Mouse (Mus musculus) forebrain, embryonic 10.5 days (tissue): ENCODE measurements around the gene Sun1. TPM values are rescaled to one million over a fixed set of nuclear protein-coding genes. Genes with fewer than 3 reads are reported as not detected.

Source experiments
- DNase-seq: peaks from one replicate; pipeline ENCODE4 v3.0.0-alpha.2; 2017; ENCODE audit warnings: low spot score; ENCODE audit errors: extremely low spot score
- H3K27ac ChIP-seq: fragments of 300-500 bp; sonication (generic); 2 replicates; pipeline ENCODE4 v1.5.1; 2016; ENCODE audit warnings: mild to moderate bottlenecking
- H3K27me3 ChIP-seq: fragments of 300-500 bp; sonication (generic); 2 replicates; pipeline ENCODE4 v1.6.1; 2016; ENCODE audit warnings: mild to moderate bottlenecking; ENCODE audit not compliant: poor library complexity, severe bottlenecking
- H3K36me3 ChIP-seq: fragments of 300-500 bp; sonication (generic); replicated peaks from 2 replicates; pipeline ENCODE4 v1.6.1; 2016; ENCODE audit warnings: mild to moderate bottlenecking, moderate library complexity
- H3K4me1 ChIP-seq: fragments of 300-500 bp; sonication (generic); 2 replicates; pipeline ENCODE4 v1.6.1; 2016
- H3K4me3 ChIP-seq: fragments of 300-500 bp; sonication (generic); 2 replicates; pipeline ENCODE4 v1.5.1; 2016; ENCODE audit warnings: mild to moderate bottlenecking, moderate library complexity
- H3K9me3 ChIP-seq: fragments of 300-500 bp; sonication (generic); 2 replicates; pipeline ENCODE4 v1.6.1; 2016; ENCODE audit warnings: mild to moderate bottlenecking, moderate library complexity
- WGBS: fragments of 180-500 bp; shearing (Covaris S2); methylation state at CpG from one replicate; pipeline ENCODE4 v1.1.7; 2016; 5-methylcytosine and 5-hydroxymethylcytosine counted together
- polyA plus RNA-seq: library from polyadenylated mRNA; unstranded; fragments of >200 nt; fragmentation: Nextera tagmentation; extraction: Ambion mirVana; gene quantifications from 2 replicates; pipeline ENCODE4 v1.2.1, GENCODE M21; 2016

The Sun1 gene
- polyA plus RNA-seq, result 52.9 and 53.8 TPM in 2 replicates

DNA sequence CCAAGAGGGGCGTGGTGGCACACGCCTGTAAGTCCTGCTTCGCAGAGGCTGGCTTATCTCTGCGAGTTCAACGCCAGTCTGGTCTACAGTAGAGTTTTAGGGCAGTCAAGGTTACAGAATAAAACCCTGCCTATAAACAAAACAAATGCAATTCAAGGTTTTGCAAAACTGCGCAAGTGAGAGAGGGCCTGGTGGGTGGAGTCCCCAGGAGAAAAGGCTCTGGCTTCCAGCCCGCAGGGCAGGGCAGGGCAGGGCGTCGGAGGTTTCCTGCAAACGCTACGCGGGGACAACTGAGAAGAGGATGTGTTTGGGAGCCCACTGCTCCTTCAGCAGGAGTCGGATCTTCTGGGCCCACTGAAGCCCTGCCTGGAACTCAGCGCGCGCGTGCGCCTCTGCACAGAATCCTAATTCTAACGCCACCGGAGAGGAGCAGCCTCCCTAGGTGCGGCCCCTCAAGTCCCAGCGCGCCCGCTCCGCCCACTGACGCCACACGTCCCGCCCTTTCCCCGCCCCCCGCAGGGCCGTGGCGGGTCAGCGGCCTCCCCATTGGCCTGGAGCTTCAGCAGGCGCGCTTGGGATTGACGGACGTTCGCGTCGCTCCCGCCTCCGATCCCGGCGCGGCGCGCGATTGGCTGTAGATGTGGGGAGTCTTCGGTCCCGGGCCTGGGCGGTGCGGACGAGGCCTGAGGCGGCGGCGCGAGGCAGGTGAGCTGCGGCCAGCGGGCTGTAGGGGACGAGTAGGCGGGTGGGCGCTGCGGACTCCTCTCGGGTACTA, at the start of gene Sun1:
Gene Sun1, plus strand, starts transcription at position 643 of the 775 bp plus-strand sequence.
- H3K9me3 ChIP-seq, result no peaks in the 10 kb centered on the region
- peak within 1 kb of the TSS; percentile 92 for H3K27ac ChIP-seq
- peak; percentile 97 for DNase-seq
- no peaks in the 10 kb centered on the region for H3K27me3 ChIP-seq
- H3K4me3 ChIP-seq, result peak within 1 kb of the TSS; percentile 97
- WGBS, result under 1% methylated on average over 64 of the region's 64 CpGs
- peaks cover 32% of the 10 kb centered on the region for H3K4me1 ChIP-seq
- H3K36me3 ChIP-seq, result peaks cover 9% of the 10 kb centered on the region

DNA sequence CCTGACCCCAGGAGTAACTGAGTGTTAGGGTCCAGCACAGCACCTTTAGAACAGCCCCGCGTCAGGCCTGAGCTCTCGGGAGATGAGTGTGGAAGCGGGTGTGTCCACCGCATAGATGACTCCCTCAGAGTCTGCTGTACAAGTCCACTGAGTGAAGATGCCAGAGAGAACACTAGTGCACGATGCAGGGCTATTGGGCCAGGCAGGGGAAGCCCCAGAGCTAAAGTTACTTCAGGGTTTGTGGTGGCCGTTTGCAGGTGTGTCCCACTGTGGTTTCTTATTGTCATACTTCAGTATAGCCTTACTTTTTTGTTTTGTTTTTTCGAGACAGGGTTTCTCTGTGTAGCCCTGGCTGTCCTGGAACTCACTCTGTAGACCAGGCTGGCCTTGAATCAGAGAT, 39.5 kb upstream of the Sun1 start:
- Histone ChIP-seq H3K27me3 (no peaks in the 10 kb centered on the region), H3K4me1 (no peaks in the 10 kb centered on the region), H3K36me3 (peaks cover 87% of the 10 kb centered on the region), H3K27ac (no peak overlapping the region), H3K9me3 (no peaks in the 10 kb centered on the region), H3K4me3 (no peak overlapping the region)
- WGBS, result 89% methylated on average over 8 of the region's 8 CpGs
- DNase-seq, result no peak

DNA sequence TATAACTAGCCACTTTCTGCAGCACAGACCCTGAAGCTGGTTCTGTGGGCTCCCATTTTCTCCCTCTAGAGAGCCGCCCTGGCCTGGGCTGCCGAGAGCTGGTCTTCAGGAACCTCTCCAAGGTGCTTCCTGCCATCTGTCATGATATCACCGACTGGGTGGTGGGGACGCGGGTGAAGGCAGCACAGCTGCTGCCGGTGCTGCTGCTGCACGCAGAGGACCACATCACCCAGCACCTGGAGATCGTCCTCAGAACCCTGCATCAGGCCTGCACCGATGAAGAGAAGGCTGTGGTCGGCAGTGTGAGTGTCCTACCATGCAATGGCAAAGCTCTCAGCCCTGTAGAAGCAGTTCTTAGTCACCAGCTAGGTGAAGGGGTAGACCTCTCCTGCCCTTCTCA, 38.8 kb upstream of the Sun1 start:
- WGBS, result 92% methylated on average over 10 of the region's 10 CpGs
- no peaks in the 10 kb centered on the region for H3K27me3 ChIP-seq
- DNase-seq, result no peak
- peaks cover 87% of the 10 kb centered on the region for H3K36me3 ChIP-seq
- H3K4me1 ChIP-seq, result no peaks in the 10 kb centered on the region
- H3K27ac ChIP-seq, result no peak overlapping the region
- no peaks in the 10 kb centered on the region for H3K9me3 ChIP-seq
- no peak overlapping the region for H3K4me3 ChIP-seq

DNA sequence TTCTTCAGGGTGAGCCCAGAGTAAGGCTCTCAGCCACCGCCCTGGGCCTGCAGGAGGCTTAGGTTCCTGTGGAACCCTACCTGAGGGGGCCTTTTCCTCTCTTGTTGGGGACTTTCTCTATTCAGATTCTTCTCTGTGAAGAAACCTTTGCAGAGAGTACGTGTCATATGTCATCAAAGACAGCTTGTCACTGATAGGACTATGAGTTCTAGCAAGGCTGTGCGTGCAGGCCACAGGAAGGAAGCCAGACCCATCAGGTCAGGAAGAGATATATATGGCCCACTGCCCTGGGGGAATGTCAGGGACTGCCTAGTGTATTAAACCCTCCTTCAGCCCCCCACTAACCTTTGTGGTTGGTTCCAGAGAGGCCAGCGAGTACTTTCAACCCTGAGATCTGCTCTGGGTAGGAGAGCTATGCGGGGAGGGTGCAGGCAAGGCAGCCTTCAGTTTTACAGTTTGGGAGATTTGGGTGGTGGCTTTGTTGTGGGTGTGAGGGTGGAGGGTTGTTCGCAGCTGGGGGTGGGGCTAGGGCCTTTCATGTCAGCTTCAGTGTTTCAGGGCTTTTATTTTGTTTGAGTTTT, 33.6 kb upstream of the Sun1 start:
- peaks cover 99% of the 10 kb centered on the region for H3K36me3 ChIP-seq
- H3K4me3 ChIP-seq, result no peak overlapping the region
- no peaks in the 10 kb centered on the region for H3K27me3 ChIP-seq
- H3K27ac ChIP-seq, result no peak overlapping the region
- no peak for DNase-seq
- WGBS, result 90% methylated on average over 6 of the region's 6 CpGs
- H3K9me3 ChIP-seq, result no peaks in the 10 kb centered on the region
- no peaks in the 10 kb centered on the region for H3K4me1 ChIP-seq

DNA sequence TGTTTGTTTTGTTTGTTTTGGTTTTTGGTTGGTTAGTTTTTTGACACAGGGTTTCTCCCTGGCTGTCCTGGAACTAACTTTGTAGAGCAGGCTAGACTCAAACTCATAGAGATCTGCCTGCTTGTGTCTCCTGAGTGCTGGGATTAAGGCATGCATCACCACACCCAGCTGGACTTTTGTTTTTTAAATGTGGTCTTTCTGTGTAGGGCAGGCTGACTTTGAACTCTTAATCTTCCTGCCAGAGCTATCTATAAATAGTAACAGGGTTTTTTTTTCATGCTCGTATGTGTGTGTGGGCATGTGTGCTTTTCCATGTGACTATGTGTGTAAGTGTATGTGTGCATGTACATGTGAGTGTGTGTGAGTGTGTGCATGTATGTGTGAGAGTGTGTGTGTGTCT, 32.9 kb upstream of the Sun1 start:
- 90% methylated on average over 1 of the region's 1 CpGs for WGBS
- peaks cover 99% of the 10 kb centered on the region for H3K36me3 ChIP-seq

DNA sequence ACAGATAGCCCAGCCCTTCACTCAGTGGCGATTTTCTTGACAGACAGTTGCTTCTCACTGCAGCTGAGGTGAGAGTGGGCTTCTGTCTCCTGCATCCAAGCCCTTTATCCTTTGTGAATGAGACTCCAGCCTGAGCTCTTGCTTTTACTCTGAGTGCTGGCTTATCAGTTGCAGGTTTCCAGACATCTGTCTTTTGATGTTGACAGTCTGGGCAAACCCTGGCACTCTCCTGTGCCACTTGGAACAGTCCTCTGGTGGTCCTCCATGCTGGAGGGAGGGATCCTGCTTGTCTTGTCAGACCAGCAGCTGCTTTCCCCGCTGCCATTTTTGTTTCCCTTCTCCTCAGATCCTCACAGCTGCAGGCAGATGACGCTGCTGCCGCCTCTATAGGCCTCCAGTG, 28.5 kb upstream of the Sun1 start:
- H3K4me3 ChIP-seq, result no peak overlapping the region

More for the DNA sequence above, 32.9 kb upstream of the Sun1 start:
- Histone ChIP-seq H3K9me3 (no peaks in the 10 kb centered on the region), H3K27me3 (no peaks in the 10 kb centered on the region), H3K4me1 (no peaks in the 10 kb centered on the region), H3K27ac (no peak overlapping the region), H3K4me3 (no peak overlapping the region)
- no peak for DNase-seq

DNA sequence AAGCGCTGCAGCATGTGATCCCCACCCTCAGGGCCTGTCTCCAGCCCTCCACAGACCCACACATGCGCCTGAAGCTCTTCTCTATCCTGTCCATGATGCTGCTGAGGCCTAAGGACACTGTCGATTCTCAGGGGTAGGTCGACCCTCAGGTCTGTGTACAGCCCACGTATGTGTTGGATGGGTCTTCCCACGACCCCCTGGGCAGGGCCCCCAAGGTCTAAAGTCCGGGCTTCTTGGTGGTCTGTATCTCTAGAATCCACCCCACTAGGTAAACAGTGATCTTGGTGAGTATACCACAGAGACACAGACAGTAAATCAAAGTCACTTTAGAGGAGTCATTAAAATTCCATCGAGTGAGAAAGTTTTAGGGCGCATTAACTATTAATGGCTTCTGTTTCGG, 26.3 kb upstream of the Sun1 start:
- peaks cover 12% of the 10 kb centered on the region for H3K4me1 ChIP-seq
- peaks cover 94% of the 10 kb centered on the region for H3K36me3 ChIP-seq
- DNase-seq, result no peak
- H3K9me3 ChIP-seq, result no peaks in the 10 kb centered on the region
- H3K27ac ChIP-seq, result peak overlapping the region; percentile 51; the same call in 1 of the 2 replicates
- H3K27me3 ChIP-seq, result no peaks in the 10 kb centered on the region
- 73% methylated on average over 10 of the region's 10 CpGs for WGBS
- no peak overlapping the region for H3K4me3 ChIP-seq

More for the DNA sequence above, 28.5 kb upstream of the Sun1 start:
- WGBS, result 94% methylated on average over 4 of the region's 4 CpGs
- Histone ChIP-seq H3K36me3 (peaks cover 95% of the 10 kb centered on the region), H3K9me3 (no peaks in the 10 kb centered on the region), H3K27me3 (no peaks in the 10 kb centered on the region), H3K4me1 (peaks cover 12% of the 10 kb centered on the region), H3K27ac (no peak overlapping the region)
- DNase-seq, result no peak

DNA sequence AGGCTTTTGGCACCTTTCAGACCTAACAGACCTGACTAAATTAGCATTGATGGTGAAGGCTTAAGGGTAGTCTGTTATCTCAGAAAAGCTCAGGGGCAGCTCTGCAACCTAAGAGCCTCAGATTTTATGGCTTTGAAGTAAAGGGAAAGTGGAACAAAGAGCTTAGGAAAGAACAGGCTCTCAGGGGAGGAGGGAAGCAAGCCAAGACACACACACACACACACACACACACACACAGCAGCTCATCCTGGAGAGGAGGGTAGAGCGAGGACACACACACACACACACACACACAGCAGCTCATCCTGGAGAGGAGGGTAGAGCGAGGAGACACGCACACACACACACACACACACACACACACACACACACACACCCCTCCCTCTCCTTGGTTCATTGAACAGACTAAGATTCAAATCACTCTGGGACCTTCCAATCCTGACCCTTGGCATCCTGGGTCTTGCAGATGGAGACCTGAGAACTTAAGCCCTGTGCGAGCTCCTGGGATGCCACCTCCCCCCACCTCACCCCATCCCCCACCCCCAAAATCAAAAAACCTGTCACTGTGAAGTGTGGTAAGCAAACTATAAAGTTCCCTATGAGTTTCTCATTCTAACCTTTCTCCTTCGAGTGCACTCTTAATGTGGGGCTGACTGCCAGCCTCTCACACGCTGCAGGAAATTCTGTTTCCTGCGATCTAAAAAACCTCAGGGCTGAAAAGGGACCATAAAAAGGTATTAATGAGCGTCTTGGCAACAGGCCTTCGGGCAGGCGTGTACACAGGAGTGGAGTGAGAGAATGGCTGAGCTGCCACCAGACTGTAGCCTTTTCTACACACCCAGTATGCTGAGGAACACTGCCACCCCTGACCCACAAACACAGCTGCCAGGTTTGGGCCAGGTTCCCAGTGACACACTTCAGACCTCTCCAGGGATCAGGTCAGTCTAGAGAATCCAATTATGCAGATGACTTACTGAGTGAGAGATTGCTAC, 25.6 kb upstream of the Sun1 start:
- Histone ChIP-seq H3K27ac (no peak overlapping the region), H3K36me3 (peaks cover 95% of the 10 kb centered on the region), H3K9me3 (no peaks in the 10 kb centered on the region), H3K4me3 (no peak overlapping the region), H3K27me3 (no peaks in the 10 kb centered on the region), H3K4me1 (peaks cover 12% of the 10 kb centered on the region)
- DNase-seq, result no peak
- 72% methylated on average over 8 of the region's 10 CpGs for WGBS

DNA sequence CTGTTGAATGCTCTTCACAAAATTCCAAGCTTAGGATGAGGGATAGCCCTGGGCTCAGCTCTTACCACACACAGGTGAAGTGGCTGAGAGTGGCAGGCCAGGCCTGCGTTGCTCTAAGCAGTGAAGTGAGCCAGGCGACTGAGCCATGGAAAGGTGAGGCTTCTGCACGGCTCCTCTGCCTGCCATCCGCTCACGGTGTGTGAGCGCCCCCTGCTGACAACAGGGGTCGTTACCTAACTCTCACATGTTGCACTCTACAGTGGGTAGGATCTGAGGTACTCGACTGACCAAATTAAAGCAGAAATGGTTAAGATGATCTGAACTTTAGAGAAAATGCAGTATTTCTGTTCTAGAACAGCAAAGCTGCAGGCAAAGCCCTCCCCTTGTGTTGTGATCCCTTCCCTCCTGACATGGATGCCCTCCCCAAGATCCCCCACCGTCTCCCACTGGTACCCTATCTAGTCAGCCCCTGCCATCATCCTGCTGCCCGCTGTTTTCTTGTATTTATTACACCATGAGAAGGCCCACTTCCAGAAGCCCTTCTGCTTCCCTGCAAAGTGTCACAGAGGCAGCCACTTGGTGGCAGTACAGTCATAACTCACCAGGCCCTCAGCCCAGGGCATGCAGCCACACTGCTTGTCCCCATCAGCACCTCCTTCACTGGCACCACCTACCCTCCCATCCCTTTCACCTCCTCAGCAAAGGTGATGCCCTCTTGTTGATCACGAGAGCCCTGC, 21.4 kb upstream of the Sun1 start:
- WGBS, result 33% methylated on average over 11 of the region's 11 CpGs
- Histone ChIP-seq H3K27ac (no peak overlapping the region), H3K9me3 (no peaks in the 10 kb centered on the region), H3K4me3 (no peak overlapping the region), H3K27me3 (no peaks in the 10 kb centered on the region), H3K4me1 (peaks cover 10% of the 10 kb centered on the region), H3K36me3 (peaks cover 98% of the 10 kb centered on the region)
- peak; percentile 65 for DNase-seq

DNA sequence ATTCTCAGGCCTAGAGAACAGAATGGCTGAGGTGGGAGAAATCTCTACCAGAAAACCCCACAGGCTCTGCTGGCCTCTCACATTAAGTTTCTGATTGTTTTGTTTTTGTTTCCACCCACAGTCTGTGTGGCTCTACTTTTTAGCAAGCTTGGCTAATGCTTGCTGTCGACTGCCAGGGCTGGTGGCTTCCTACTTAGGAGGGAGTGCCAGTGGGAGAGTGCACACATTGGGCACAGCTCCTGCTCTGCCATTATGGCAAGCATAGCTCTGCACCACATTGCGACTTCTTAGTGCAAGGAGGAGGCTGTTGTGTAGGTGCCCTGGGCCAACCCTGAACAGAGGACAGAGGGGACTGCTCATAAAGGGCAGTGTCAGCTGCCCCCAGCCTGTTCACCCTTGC, 17.3 kb upstream of the Sun1 start:
- peaks cover 98% of the 10 kb centered on the region for H3K36me3 ChIP-seq
- WGBS, result 91% methylated on average over 2 of the region's 2 CpGs

DNA sequence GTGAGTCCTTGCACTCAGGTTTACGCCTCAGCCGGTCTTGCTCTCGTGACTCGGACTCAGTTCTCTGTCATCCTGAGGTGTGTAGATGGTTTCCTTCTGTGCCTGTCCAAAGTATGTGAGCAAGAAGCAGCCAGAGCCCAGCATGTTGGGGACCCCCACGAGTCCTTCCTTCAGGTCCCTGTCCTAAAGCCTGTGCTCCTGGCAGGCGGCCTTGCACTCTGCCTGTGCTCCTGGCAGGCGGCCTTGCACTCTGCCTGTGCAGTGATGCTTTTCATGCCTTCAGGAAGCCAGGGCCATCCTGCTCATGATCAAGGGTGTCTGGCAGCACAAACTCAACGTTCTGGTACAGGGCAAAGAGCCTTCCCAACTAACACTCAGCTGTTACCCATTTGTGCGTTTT, 16.8 kb upstream of the Sun1 start:
- no peak overlapping the region for H3K4me3 ChIP-seq
- no peaks in the 10 kb centered on the region for H3K27me3 ChIP-seq
- no peak overlapping the region for H3K27ac ChIP-seq
- peaks cover 98% of the 10 kb centered on the region for H3K36me3 ChIP-seq
- no peaks in the 10 kb centered on the region for H3K4me1 ChIP-seq
- H3K9me3 ChIP-seq, result no peaks in the 10 kb centered on the region
- DNase-seq, result no peak
- 94% methylated on average over 9 of the region's 9 CpGs for WGBS

More for the DNA sequence above, 17.3 kb upstream of the Sun1 start:
- Histone ChIP-seq H3K27ac (no peak overlapping the region), H3K4me3 (no peak overlapping the region), H3K4me1 (no peaks in the 10 kb centered on the region), H3K9me3 (no peaks in the 10 kb centered on the region), H3K27me3 (no peaks in the 10 kb centered on the region)
- no peak for DNase-seq

DNA sequence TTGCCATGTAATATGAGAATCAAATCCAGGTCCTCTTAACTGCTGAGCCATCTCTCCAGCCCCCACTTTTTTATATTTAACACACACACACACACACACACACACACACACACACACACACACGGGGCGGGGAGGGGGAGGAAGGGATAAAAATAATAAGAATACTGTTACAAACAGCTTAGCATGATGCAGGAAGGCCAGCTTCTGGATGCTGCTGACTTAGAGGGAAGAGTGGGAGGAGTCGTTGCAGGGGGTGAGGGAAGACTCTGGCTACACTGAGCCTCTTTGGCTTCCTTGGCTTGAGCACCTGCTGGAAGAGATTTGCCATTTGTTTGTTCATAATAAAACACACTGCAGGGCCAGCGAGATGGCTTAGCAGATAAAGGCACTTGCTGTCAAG, 15.5 kb upstream of the Sun1 start:
- H3K27ac ChIP-seq, result no peak overlapping the region
- WGBS, result 79% methylated on average over 4 of the region's 4 CpGs
- DNase-seq, result no peak
- no peak overlapping the region for H3K4me3 ChIP-seq
- H3K36me3 ChIP-seq, result peaks cover 89% of the 10 kb centered on the region
- H3K9me3 ChIP-seq, result no peaks in the 10 kb centered on the region
- no peaks in the 10 kb centered on the region for H3K27me3 ChIP-seq
- H3K4me1 ChIP-seq, result no peaks in the 10 kb centered on the region
